Mouse (Mus musculus) lung, postnatal 0 days (tissue): ENCODE measurements at regions not wholly inside any gene's neighbourhood (a gene's known extent, or its start where the extent isn't known, plus 50 kb on each side); places are given as distances from the start of the nearest gene placed in this dataset.

Source experiments
- ATAC-seq: fragments of 200-750 bp; cut with Nextera tagmentation; 2 replicates; pipeline ENCODE4 v1.8.0; 2017; ENCODE audit warnings: moderate library complexity
- DNase-seq: peaks from one replicate; pipeline ENCODE4 v3.0.0-alpha.2; 2016; ENCODE audit warnings: low spot score
- H3K27ac ChIP-seq: fragments of 300-500 bp; sonication (generic); 2 replicates; pipeline ENCODE4 v1.5.1; 2014; ENCODE audit warnings: antibody characterized with exemption, mild to moderate bottlenecking, low read length, mixed read lengths
- H3K27me3 ChIP-seq: fragments of 300-500 bp; sonication (generic); replicated peaks from 2 replicates; pipeline ENCODE4 v1.6.1; 2014; ENCODE audit warnings: low read length, mixed read lengths; ENCODE audit not compliant: insufficient read depth
- H3K36me3 ChIP-seq: fragments of 300-500 bp; sonication (generic); 2 replicates; pipeline ENCODE4 v1.6.1; 2014; ENCODE audit warnings: low read length, mixed read lengths; ENCODE audit not compliant: insufficient read depth
- H3K4me1 ChIP-seq: fragments of 300-500 bp; sonication (generic); 2 replicates; pipeline ENCODE4 v1.6.1; 2014; ENCODE audit warnings: antibody characterized with exemption, low read depth, low read length, mixed read lengths; ENCODE audit not compliant: insufficient read depth
- H3K4me2 ChIP-seq: fragments of 300-500 bp; sonication (generic); replicated peaks from 2 replicates; pipeline ENCODE4 v1.6.1; 2014; ENCODE audit warnings: low read depth, mild to moderate bottlenecking, low read length, moderate library complexity, mixed read lengths
- H3K4me3 ChIP-seq: fragments of 300-500 bp; sonication (generic); 2 replicates; pipeline ENCODE4 v1.5.1; 2014; ENCODE audit warnings: low read depth, low read length
- H3K9ac ChIP-seq: fragments of 300-500 bp; sonication (generic); replicated peaks from 2 replicates; pipeline ENCODE4 v1.6.1; 2014; ENCODE audit warnings: low read depth, mild to moderate bottlenecking
- H3K9me3 ChIP-seq: fragments of 300-500 bp; sonication (generic); 2 replicates; pipeline ENCODE4 v1.6.1; 2016; ENCODE audit warnings: low read length, mixed read lengths
- CTCF ChIP-seq: IDR thresholded peaks from 2 replicates; pipeline ENCODE4 v1.5.1; 2016; ENCODE audit warnings: antibody characterized with exemption, mild to moderate bottlenecking
- EP300 ChIP-seq: IDR thresholded peaks from 2 replicates; pipeline ENCODE4 v1.6.1; 2016; ENCODE audit warnings: antibody characterized with exemption, mild to moderate bottlenecking, control low read depth
- WGBS: fragments of 180-500 bp; shearing (Covaris S2); extraction: QIAGEN DNeasy Blood & Tissue Kit; methylation state at CpG from one replicate; pipeline ENCODE4 v1.1.7; 2014; 5-methylcytosine and 5-hydroxymethylcytosine counted together

DNA sequence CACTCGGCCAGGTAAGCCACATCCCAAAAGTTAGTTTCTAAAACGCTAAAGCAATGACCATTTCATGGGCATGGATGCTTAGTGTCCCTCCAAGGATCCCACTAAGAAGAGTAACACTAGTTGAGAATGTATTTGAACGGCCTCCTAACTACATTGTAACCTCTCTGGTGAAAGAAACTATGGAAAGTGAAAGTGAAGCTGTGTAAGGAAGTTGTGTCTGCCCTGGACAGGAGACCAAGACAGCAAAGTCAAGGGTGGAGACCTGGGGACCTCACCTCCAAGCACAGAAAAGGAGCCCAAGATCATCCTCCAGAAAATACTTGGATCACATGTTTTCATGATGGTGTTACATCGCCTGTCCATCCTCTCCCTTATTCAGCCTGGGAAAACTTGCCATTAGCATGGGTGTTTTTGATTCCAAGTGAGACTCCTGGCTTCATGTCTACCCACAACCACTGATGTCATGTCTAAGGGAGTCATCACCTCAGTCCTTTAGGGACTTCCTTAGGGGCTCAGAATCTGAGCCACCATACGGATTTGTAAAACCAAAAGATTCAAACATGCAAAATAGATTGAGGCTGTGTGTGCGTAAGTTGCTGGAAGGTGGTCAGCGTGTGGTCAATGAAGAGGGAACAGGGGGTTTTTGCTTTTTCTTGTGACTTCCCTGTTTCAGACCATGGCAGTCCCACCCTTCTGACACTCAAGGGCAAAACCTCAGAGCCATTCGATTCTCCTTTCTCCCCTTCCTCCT is 62.4 kb upstream of the 1700016C15Rik start:
- no peaks in the 10 kb centered on the region for H3K4me1 ChIP-seq
- ATAC-seq: no peak
- H3K27ac ChIP-seq: no peak overlapping the region
- H3K4me3 ChIP-seq: no peak overlapping the region
- H3K27me3 ChIP-seq: no peaks in the 10 kb centered on the region
- 82% methylated on average over 8 of the region's 8 CpGs for WGBS
- no peak overlapping the region for H3K9ac ChIP-seq
- no peak overlapping the region for H3K4me2 ChIP-seq
- H3K36me3 ChIP-seq: no peaks in the 10 kb centered on the region
- no peak for DNase-seq
- H3K9me3 ChIP-seq: no peaks in the 10 kb centered on the region
- TF ChIP-seq EP300 (no peak), CTCF (no peak)

DNA sequence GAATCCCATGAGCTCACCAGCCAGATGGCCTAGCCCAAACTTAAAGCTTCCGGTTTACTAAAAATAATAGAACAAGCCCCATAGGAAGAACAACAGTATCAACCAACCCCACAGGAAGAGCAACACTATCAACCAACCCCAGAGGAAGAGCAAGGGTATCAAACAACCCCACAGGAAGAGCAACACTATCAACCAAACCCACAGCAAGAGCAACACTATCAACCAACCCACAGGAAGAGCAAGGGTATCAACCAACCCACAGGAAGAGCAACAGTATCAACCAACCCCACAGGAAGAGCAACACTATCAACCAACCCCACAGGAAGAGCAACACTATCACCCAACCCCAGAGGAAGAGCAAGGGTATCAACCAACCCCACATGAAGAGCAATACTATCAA is 59.0 kb upstream of the 1700016C15Rik start:
- WGBS: 83% methylated on average over 1 of the region's 1 CpGs
- H3K4me2 ChIP-seq: no peak overlapping the region
- TF ChIP-seq EP300: no peak
- TF ChIP-seq CTCF: no peak
- no peaks in the 10 kb centered on the region for H3K9me3 ChIP-seq
- H3K9ac ChIP-seq: no peak overlapping the region
- no peak overlapping the region for H3K4me3 ChIP-seq
- H3K36me3 ChIP-seq: no peaks in the 10 kb centered on the region
- no peaks in the 10 kb centered on the region for H3K4me1 ChIP-seq
- no peaks in the 10 kb centered on the region for H3K27me3 ChIP-seq
- no peak for ATAC-seq
- no peak for DNase-seq
- H3K27ac ChIP-seq: no peak overlapping the region

DNA sequence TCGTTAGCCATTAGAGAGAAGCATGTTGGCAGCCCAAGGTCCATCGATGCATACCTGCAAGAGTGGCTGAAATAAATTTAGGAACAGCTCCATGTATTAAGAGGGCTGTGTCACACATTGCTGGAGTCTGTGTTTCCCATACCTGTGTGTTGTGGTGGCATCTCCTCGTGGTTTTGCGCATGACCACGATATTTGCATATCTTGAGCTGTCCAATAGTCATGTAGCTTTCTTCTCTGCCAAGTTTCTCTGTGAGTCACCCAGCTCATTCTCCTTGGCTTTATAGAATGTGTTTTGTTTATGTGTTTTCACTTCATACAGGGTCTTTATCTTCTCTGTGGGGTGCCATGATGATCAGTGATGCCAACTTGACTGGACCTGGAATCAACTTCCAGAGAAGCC is 53.0 kb upstream of the 1700016C15Rik start:
- Histone ChIP-seq H3K4me2 (no peak overlapping the region), H3K4me1 (no peaks in the 10 kb centered on the region), H3K9me3 (no peaks in the 10 kb centered on the region), H3K27ac (no peak overlapping the region), H3K9ac (no peak overlapping the region), H3K27me3 (no peaks in the 10 kb centered on the region), H3K36me3 (no peaks in the 10 kb centered on the region), H3K4me3 (no peak overlapping the region)
- ATAC-seq: no peak
- 81% methylated on average over 5 of the region's 5 CpGs for WGBS
- TF ChIP-seq CTCF (no peak), EP300 (no peak)
- no peak for DNase-seq

DNA sequence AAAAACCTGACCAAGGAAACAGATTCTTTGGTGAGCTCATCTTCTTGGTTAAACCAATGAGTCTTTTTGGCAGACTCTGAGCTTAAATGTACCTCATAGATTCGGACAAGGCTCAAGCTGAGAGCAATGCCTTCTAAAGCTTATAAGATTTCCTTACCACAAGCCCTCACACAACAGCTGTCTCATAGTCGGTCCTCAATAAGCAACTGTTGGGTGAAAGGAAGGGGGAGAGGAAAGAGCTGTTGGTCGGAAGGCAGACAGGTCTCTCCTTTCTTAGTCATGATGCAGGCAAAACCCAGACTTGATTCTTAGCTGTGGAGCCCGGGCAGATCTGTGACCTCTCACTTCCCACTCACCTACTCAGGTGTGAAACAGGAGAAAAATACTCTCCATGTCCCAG is 50.8 kb upstream of the 1700016C15Rik start:
- Histone ChIP-seq H3K4me1 (no peaks in the 10 kb centered on the region), H3K9me3 (no peaks in the 10 kb centered on the region), H3K27ac (no peak overlapping the region), H3K4me3 (no peak overlapping the region), H3K36me3 (no peaks in the 10 kb centered on the region), H3K9ac (no peak overlapping the region), H3K4me2 (no peak overlapping the region), H3K27me3 (no peaks in the 10 kb centered on the region)
- no peak for DNase-seq
- ATAC-seq: no peak
- no peak for TF ChIP-seq EP300
- TF ChIP-seq CTCF: no peak
- 85% methylated on average over 4 of the region's 4 CpGs for WGBS
